Mouse (Mus musculus) cerebellum, adult (tissue): Measurements from ENCODE around the gene Timp3.

Source experiments
- ATAC-seq: cut with Nextera tagmentation; 2 replicates; pipeline ENCODE4 v1.9.2; 2017; ENCODE audit warnings: mild to moderate bottlenecking, moderate library complexity, mixed read lengths; ENCODE audit not compliant: insufficient number of reproducible peaks, low FRiP score, low TSS enrichment

The Timp3 gene

GRCm38 (mm10) chr10:86323275-86323994, 23.3 kb downstream of the Timp3 start:
- peak; percentile 32 for ATAC-seq

GRCm38 (mm10) chr10:86325272-86325671, 25.1 kb downstream of the Timp3 start:
- no peak for ATAC-seq

GRCm38 (mm10) chr10:86328143-86328542, 28.0 kb downstream of the Timp3 start:
- ATAC-seq = no peak

- no peak for ATAC-seq
Measured at GRCm38 (mm10) chr10:86328691-86329090, 28.5 kb downstream of the Timp3 start.

- ATAC-seq = no peak
Measured at GRCm38 (mm10) chr10:86329241-86329882, 29.2 kb downstream of the Timp3 start.

- no peak for ATAC-seq
Measured at GRCm38 (mm10) chr10:86330993-86331680, 31.0 kb downstream of the Timp3 start.

- ATAC-seq = no peak
Measured at GRCm38 (mm10) chr10:86331681-86332281, 31.6 kb downstream of the Timp3 start.

- ATAC-seq = no peak
Measured at GRCm38 (mm10) chr10:86332942-86333341, 32.8 kb downstream of the Timp3 start.

GRCm38 (mm10) chr10:86334581-86334980, 34.4 kb downstream of the Timp3 start:
- ATAC-seq = no peak

- ATAC-seq = no peak
Measured at GRCm38 (mm10) chr10:86336506-86336905, 36.3 kb downstream of the Timp3 start.

GRCm38 (mm10) chr10:86337239-86337638, 37.1 kb downstream of the Timp3 start:
- no peak for ATAC-seq

GRCm38 (mm10) chr10:86338121-86338715, 38.0 kb downstream of the Timp3 start:
- no peak for ATAC-seq

GRCm38 (mm10) chr10:86339121-86339520, 38.9 kb downstream of the Timp3 start:
- no peak for ATAC-seq

- ATAC-seq = peak; percentile 80
Measured at GRCm38 (mm10) chr10:86339649-86340379, 39.6 kb downstream of the Timp3 start.

GRCm38 (mm10) chr10:86340421-86340820, 40.2 kb downstream of the Timp3 start:
- peak; percentile 11; the same call in 1 of the 2 replicates for ATAC-seq

GRCm38 (mm10) chr10:86340991-86341527, 40.9 kb downstream of the Timp3 start:
- no peak for ATAC-seq

GRCm38 (mm10) chr10:86341589-86341988, 41.4 kb downstream of the Timp3 start:
- no peak for ATAC-seq

- no peak for ATAC-seq
Measured at GRCm38 (mm10) chr10:86342151-86342550, 42.0 kb downstream of the Timp3 start.

GRCm38 (mm10) chr10:86342713-86343112, 42.5 kb downstream of the Timp3 start:
- ATAC-seq = no peak

GRCm38 (mm10) chr10:86343362-86343761, 43.2 kb downstream of the Timp3 start:
- ATAC-seq = no peak
